Mouse (Mus musculus) layer of hippocampus, adult 9-10 months (tissue): Measurements from ENCODE around the gene Tnfrsf26.

Source experiments
- DNase-seq: peaks from one replicate; pipeline ENCODE4 v3.0.0; 2022; ENCODE audit warnings: low spot score

Tnfrsf26 gene

DNA sequence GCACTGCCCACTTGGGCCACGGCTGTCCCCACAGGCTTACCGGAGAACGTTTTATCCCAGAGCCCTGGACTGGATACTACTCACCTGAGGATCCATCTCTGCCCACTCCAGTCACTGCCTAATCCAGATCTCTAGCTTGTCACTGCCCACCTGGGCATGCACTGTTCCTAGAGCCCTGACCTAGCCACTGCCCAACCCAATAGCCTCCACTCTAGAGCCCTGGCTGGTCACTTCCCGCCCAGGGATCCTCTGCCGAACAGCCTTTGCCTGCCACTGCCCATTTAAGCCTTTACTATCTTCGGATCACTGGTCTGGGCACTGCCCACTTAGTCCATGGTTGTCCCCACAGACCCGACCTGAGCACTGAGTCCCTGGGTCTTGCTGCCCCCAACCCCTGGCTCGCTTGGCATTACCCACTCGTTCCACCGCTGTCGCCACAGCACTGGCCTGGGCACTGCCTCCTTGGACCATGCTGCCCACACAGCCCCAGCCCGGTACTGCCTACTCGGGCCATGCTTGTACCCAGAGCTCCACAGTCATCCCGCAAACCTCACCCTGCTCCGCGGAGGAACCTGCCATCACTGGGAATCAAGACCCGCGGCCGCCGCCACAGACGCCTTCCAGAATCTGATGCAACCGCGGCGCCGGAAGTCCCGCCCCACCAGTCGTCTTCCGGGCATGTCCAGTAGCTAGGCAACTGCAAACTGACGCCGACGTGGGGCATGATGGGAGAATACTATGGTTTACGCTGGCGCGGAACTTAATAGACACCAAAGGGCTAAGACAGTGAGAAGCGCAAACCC, 28.9 kb downstream of the Tnfrsf26 start, which contains the start of gene Cars:
TSS of gene Cars (minus strand) at position 663 of the 803 bp plus-strand sequence.
- DNase-seq, result peak; percentile 82

DNA sequence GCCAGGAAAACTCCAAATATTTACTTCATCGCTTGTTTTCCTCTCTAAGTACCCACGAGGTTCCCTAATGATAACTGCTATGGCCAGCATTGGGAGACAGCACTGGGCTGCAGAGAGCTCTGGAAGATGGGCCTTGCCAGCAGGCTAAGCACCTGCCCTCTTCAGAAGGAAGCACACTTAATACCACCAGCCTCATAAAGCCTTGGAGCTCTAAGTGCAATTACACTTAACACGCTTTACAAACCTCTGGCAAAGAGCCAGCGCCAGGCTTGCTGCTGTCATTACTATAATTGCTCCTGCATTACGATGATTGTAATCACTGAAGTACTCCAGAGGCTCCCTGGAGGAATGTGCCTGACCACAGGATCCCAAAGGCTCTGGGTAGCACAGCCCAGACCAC, 33.7 kb downstream of the Tnfrsf26 start:
- no peak for DNase-seq

DNA sequence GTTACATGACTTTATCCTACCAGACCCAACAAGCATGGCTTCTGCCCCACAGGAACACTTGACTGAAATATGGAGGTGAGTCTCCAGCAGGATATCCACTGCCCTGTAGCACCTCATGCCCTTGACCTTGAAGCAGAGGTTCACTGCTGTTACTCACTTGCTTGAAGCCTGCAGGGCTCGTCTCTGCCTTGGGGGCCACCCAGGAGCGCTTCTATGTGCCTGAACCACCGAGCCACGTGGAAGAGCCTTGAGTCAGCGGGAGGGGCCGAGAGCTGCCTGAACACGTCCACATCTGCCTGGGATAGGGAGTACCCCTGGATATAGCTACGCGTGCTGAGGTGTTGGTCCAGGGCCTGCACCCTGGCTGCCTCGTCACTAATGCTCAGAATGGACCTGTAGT, 36.3 kb downstream of the Tnfrsf26 start:
- DNase-seq, result no peak

DNA sequence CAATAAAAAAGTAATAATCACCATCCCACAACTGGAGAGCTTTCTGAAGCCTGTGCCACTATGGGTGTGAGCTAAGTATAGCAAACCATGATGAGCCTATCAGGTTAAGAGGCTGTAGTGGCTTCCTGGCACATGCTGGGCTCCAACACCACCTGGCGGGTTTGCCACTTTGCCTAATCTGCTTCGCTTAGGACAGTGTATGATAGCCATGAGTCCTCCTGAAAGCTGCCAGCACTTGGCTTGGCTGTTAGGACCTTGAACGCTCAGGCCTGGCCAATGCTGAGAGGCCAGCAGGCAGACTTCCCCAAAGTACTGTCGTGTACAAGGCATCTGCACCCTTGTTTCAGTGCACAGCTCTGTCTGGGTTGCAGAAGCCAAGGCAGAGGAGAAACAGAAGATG, 40.5 kb downstream of the Tnfrsf26 start:
- no peak for DNase-seq

DNA sequence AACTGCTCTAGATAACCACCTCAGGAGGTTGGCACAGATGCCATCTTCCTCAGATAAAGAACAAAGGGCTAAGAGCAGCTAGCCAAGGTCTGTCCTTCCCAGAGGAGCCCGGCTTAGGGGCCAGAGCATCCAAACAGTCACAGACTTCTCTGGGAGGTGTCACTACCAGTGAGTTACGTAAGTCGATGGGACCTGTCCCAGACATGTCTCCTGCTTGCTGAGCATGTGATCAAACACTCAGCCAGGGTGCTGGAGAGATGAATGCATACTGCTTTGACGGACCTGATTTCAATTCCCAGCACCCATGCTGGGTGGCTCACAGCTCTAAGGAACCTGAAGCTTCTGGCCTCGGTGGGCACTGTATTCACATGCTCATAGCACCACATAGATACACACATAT, 40.9 kb downstream of the Tnfrsf26 start:
- DNase-seq, result no peak

DNA sequence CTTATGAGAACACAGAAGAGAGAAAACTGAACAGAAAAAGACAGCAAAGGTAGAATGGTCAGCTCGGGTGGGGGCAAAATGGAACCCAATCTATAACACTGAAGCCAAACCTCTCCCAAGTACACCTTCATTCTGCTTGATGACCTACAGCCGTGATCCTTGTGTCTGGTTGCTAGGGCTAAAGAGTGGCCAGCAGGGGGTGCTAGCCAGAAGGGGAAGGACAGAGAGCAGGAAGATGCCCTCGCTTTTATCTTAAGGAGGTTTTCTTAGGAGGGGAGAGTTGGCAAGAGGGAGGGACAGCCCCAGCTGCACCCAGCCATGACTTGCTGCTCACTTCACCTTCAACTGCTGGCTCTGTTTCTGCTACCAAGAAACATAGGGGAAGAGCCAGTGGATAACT, 44.6 kb downstream of the Tnfrsf26 start:
- DNase-seq, result no peak

DNA sequence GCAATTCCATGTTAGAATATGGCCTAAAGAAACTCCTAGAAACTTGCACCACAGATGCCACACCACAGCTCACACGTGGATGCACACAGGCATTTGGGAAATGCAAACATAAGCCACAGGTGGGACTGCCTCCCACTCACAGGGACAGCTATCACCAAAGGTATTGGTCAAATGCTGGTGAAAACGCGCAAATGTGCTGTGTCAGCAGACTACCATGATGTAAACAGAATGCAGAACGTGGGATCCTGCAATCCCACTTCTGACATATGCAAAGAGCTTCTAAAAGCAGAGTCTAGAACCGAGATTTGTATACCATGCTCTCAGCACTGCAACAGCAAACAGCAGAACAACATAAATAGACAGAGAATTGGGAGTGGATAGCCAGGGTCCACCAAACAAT, 45.5 kb downstream of the Tnfrsf26 start:
- DNase-seq, result no peak

DNA sequence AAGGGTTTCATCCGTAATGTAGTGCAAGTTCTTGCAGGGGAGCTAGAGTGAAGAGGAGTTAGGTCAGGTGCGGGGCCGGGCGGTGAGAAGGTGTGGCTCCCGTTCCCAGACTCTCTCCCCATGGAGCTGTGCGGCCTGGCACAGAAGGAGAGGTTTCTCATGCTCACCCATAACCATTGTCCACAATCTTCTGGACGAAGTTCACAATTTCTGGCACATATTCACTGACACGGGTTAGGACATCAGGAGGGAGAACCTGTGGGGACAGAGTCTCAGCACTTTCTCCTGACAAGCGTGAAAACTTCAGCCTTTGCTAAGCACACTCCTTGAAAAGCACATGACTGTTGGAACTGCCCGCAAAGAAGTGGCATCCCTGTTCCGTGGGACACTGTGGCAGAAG, 52.8 kb downstream of the Tnfrsf26 start:
- no peak for DNase-seq

DNA sequence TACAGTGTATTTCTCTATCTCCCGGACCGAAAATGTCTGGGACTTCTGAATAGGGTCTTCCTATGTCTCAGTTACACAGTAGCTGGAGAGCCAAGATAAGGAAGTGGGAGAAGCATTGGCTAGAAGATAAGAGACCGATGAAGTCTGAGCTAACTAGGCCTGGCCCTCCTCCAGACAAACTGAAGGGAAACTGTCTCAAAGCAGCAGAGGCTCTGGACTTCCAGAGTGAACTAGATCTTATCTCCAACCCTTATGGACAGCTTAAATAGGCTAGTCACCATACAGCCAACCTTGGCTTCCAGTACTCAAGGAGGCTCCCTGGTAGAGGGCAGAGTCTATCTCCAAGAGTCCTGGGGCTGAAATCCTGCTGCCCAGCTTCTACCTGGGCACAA, 62.9 kb downstream of the Tnfrsf26 start:
- no peak for DNase-seq

DNA sequence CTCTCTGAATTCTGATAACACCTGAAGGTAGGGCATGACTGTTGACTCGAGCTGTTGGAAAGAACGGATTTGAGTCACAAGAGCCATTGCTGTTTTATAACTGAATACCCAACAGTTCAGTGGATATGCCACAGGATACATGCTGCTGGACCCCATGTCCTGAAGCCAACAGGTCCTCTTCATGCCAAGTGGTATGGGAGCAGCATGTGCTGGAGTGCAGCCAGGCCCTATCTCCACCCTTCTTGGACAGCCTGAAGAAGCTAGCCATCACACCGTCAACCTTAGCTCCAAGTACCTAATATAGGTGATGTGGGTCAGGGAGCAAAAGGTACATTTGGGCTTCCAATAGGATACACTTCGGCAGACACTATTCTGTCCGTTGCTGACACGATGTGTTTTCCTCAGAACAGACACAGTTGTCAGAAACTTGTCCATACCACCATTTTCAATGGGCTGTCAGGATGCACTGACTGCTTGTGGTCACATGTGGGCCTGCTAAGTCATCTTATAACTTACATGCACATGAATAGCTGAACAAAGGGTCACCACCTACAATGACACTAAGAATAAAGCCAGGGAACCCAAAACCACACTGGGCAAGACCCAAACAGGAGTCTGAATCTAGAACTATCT, 63.4 kb downstream of the Tnfrsf26 start:
- DNase-seq, result no peak

DNA sequence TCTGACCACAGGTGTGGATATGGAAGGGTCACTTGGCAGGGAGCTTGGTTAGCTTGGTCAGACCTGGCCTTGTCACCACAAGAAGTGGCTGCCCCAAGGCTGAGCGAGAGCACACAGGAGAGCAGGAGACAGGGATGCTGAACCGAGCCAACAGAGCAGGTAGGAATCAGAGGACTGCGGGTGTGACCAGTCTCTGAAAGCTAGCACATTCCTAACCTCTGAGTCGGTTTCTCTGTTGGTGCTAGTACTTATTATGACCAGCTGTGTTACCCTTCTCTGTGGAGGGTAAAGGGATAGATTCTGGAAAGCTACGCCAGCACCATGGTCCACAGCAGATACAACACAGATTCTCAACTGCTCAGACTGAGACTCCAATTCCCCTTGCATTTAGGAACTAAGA, 64.7 kb downstream of the Tnfrsf26 start:
- DNase-seq, result no peak
